Mouse (Mus musculus) forebrain, embryonic 10.5 days (tissue): ENCODE measurements around the gene Lefty1. TPM values are rescaled to one million over a fixed set of nuclear protein-coding genes. Genes with fewer than 3 reads are reported as not detected.
A peak's percentile ranks its signal among the peaks of the same experiment; 100 is the strongest.
"Not testable (repeated sequence)": the region's sequence is repeated elsewhere in the genome, so short reads cannot be mapped to it uniquely, and the experiment has no call there.

Experiments used
- DNase-seq: peaks from one replicate; pipeline ENCODE4 v3.0.0-alpha.2; 2017; ENCODE audit warnings: low spot score; ENCODE audit errors: extremely low spot score
- H3K27ac ChIP-seq: fragments of 300-500 bp; sonication (generic); 2 replicates; pipeline ENCODE4 v1.5.1; 2016; ENCODE audit warnings: mild to moderate bottlenecking
- H3K27me3 ChIP-seq: fragments of 300-500 bp; sonication (generic); 2 replicates; pipeline ENCODE4 v1.6.1; 2016; ENCODE audit warnings: mild to moderate bottlenecking; ENCODE audit not compliant: poor library complexity, severe bottlenecking
- H3K36me3 ChIP-seq: fragments of 300-500 bp; sonication (generic); replicated peaks from 2 replicates; pipeline ENCODE4 v1.6.1; 2016; ENCODE audit warnings: mild to moderate bottlenecking, moderate library complexity
- H3K4me1 ChIP-seq: fragments of 300-500 bp; sonication (generic); 2 replicates; pipeline ENCODE4 v1.6.1; 2016
- H3K4me3 ChIP-seq: fragments of 300-500 bp; sonication (generic); 2 replicates; pipeline ENCODE4 v1.5.1; 2016; ENCODE audit warnings: mild to moderate bottlenecking, moderate library complexity
- H3K9me3 ChIP-seq: fragments of 300-500 bp; sonication (generic); 2 replicates; pipeline ENCODE4 v1.6.1; 2016; ENCODE audit warnings: mild to moderate bottlenecking, moderate library complexity
- WGBS: fragments of 180-500 bp; shearing (Covaris S2); methylation state at CpG from one replicate; pipeline ENCODE4 v1.1.7; 2016; 5-methylcytosine and 5-hydroxymethylcytosine counted together
- polyA plus RNA-seq: library from polyadenylated mRNA; unstranded; fragments of >200 nt; fragmentation: Nextera tagmentation; extraction: Ambion mirVana; gene quantifications from 2 replicates; pipeline ENCODE4 v1.2.1, GENCODE M21; 2016

Gene Lefty1
- polyA plus RNA-seq, result 0.34 and 0.69 TPM in 2 replicates

- H3K9me3 ChIP-seq, result no peaks in the 10 kb centered on the region
- no peak within 1 kb of the TSS for H3K27ac ChIP-seq
- H3K4me1 ChIP-seq, result peaks cover 37% of the 10 kb centered on the region
- WGBS, result 13% methylated on average over 21 of the region's 21 CpGs
- H3K4me3 ChIP-seq, result no peak within 1 kb of the TSS
- DNase-seq, result no peak
- H3K27me3 ChIP-seq, result peaks cover 64% of the 10 kb centered on the region
- H3K36me3 ChIP-seq, result no peaks in the 10 kb centered on the region
Measured at GRCm38 (mm10) chr1:180934467-180935419, at the start of gene Lefty1. TSS of gene Lefty1 (plus strand) at chr1:180935022.

- 7% methylated on average over 13 of the region's 13 CpGs for WGBS
- Histone ChIP-seq H3K27ac (peak overlapping the region; percentile 36; the same call in 1 of the 2 replicates), H3K27me3 (peaks cover 64% of the 10 kb centered on the region), H3K4me1 (peaks cover 18% of the 10 kb centered on the region), H3K4me3 (peak overlapping the region; percentile 14; the same call in 1 of the 2 replicates), H3K36me3 (no peaks in the 10 kb centered on the region), H3K9me3 (no peaks in the 10 kb centered on the region)
- no peak for DNase-seq
Measured at GRCm38 (mm10) chr1:180888556-180889042, 46.2 kb upstream of the Lefty1 start.

GRCm38 (mm10) chr1:180889172-180889571, 45.6 kb upstream of the Lefty1 start:
- H3K4me3 ChIP-seq, result no peak overlapping the region
- WGBS, result 28% methylated on average over 7 of the region's 7 CpGs
- peaks cover 21% of the 10 kb centered on the region for H3K4me1 ChIP-seq
- H3K27ac ChIP-seq, result 0 out of 2 replicates have a peak overlapping the region, but pooled peaks have one; percentile 36
- H3K36me3 ChIP-seq, result no peaks in the 10 kb centered on the region
- no peaks in the 10 kb centered on the region for H3K9me3 ChIP-seq
- no peak for DNase-seq
- H3K27me3 ChIP-seq, result peaks cover 70% of the 10 kb centered on the region

- 45% methylated on average over 6 of the region's 6 CpGs for WGBS
Measured at GRCm38 (mm10) chr1:180889841-180890240, 45.0 kb upstream of the Lefty1 start.

GRCm38 (mm10) chr1:180892808-180893207, 42.0 kb upstream of the Lefty1 start, which contains the start of gene Lefty2:
TSS of gene Lefty2 (plus strand) at chr1:180893108.
- Histone ChIP-seq H3K36me3 (no peaks in the 10 kb centered on the region), H3K27me3 (peaks cover 68% of the 10 kb centered on the region), H3K27ac (no peak within 1 kb of the TSS), H3K4me1 (peaks cover 27% of the 10 kb centered on the region), H3K9me3 (no peaks in the 10 kb centered on the region), H3K4me3 (no peak within 1 kb of the TSS)
- 62% methylated on average over 10 of the region's 10 CpGs for WGBS
- DNase-seq, result no peak

More at GRCm38 (mm10) chr1:180889841-180890240, 45.0 kb upstream of the Lefty1 start:
- Histone ChIP-seq H3K4me3 (no peak overlapping the region), H3K36me3 (no peaks in the 10 kb centered on the region), H3K27me3 (peaks cover 76% of the 10 kb centered on the region), H3K4me1 (peaks cover 27% of the 10 kb centered on the region), H3K9me3 (no peaks in the 10 kb centered on the region), H3K27ac (no peak overlapping the region)
- DNase-seq, result no peak

DNA sequence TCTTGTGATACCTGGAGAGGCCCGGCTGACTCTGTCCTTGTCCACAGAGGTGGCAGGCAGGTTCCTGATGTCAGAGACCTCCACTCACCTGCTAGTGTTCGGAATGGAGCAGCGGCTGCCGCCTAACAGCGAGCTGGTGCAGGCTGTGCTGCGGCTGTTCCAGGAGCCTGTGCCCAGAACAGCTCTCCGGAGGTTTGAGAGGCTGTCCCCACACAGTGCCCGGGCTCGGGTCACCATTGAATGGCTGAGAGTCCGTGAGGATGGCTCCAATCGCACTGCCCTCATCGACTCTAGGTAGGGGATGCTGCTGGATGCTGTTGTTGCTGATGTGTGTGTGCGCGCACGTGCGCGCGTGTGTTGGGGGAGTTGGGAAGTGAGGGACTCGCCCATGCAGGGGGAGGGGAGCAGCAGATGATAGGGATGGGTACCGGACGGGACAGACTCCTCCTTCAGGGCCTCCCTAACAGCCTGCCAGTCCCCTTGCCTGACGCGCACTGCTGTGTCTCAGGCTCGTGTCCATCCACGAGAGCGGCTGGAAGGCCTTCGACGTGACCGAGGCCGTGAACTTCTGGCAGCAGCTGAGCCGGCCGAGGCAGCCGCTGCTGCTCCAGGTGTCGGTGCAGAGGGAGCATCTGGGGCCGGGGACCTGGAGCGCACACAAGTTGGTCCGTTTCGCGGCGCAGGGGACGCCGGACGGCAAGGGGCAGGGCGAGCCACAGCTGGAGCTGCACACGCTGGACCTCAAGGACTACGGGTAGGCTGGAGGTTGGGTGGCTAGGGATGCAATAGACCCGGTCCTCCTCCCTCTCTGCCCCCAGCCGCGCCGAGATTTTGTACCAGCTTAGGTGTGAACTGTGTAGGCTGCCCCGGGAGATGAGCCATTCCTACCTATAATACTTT, 40.5 kb upstream of the Lefty1 start:
- Histone ChIP-seq H3K4me1 (peaks cover 13% of the 10 kb centered on the region), H3K27me3 (peaks cover 52% of the 10 kb centered on the region), H3K4me3 (peak overlapping the region; percentile 36)
- not testable (repeated sequence) for H3K27ac ChIP-seq, DNase-seq, H3K36me3 ChIP-seq, H3K9me3 ChIP-seq
- WGBS, result 5% methylated on average over 51 of the region's 51 CpGs

DNA sequence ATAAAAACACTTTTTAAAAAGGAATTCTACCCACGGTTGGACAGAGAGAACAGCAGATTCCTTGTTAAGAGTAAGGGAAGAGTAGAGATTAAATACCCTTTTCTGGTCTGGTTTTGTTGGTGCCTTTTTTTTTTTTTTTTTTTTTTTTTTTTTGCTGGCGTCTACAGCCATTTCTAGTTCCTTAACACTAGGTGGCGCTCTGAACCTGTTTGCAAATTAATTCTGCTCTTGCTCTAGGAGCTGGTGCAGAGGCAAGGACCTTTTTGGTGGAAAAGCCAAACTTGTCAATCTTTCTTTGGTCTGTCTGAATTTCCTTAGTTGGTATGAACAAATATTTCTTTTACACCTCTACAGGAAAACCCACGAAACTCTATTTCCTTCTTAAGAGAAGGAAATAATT, 33.7 kb upstream of the Lefty1 start:
- DNase-seq, result no peak
- Histone ChIP-seq H3K4me3 (no peak overlapping the region), H3K36me3 (peaks cover 7% of the 10 kb centered on the region), H3K4me1 (peaks cover 22% of the 10 kb centered on the region), H3K27me3 (0 out of 2 replicates have a peak, but pooled peaks cover 3% of the 10 kb centered on the region), H3K27ac (no peak overlapping the region), H3K9me3 (no peaks in the 10 kb centered on the region)
- under 1% methylated on average over 4 of the region's 4 CpGs for WGBS

GRCm38 (mm10) chr1:180902915-180903314, 31.9 kb upstream of the Lefty1 start:
- H3K4me3 ChIP-seq, result no peak overlapping the region
- whole genome bisulfite sequencing, result 34% methylated on average over 5 of the region's 5 CpGs
- peaks cover 29% of the 10 kb centered on the region for H3K4me1 ChIP-seq
- H3K27ac ChIP-seq, result no peak overlapping the region
- peaks cover 25% of the 10 kb centered on the region for H3K36me3 ChIP-seq
- DNase-seq, result no peak
- H3K27me3 ChIP-seq, result 0 out of 2 replicates have a peak, but pooled peaks cover 3% of the 10 kb centered on the region
- H3K9me3 ChIP-seq, result no peaks in the 10 kb centered on the region

GRCm38 (mm10) chr1:180903666-180904038, 31.2 kb upstream of the Lefty1 start:
- Histone ChIP-seq H3K4me3 (peak overlapping the region; percentile 96), H3K27me3 (0 out of 2 replicates have a peak, but pooled peaks cover 3% of the 10 kb centered on the region), H3K4me1 (peaks cover 29% of the 10 kb centered on the region), H3K27ac (peak overlapping the region; percentile 97), H3K36me3 (peaks cover 32% of the 10 kb centered on the region), H3K9me3 (no peaks in the 10 kb centered on the region)
- 49% methylated on average over 10 of the region's 10 CpGs for WGBS
- DNase-seq, result peak; percentile 36

DNA sequence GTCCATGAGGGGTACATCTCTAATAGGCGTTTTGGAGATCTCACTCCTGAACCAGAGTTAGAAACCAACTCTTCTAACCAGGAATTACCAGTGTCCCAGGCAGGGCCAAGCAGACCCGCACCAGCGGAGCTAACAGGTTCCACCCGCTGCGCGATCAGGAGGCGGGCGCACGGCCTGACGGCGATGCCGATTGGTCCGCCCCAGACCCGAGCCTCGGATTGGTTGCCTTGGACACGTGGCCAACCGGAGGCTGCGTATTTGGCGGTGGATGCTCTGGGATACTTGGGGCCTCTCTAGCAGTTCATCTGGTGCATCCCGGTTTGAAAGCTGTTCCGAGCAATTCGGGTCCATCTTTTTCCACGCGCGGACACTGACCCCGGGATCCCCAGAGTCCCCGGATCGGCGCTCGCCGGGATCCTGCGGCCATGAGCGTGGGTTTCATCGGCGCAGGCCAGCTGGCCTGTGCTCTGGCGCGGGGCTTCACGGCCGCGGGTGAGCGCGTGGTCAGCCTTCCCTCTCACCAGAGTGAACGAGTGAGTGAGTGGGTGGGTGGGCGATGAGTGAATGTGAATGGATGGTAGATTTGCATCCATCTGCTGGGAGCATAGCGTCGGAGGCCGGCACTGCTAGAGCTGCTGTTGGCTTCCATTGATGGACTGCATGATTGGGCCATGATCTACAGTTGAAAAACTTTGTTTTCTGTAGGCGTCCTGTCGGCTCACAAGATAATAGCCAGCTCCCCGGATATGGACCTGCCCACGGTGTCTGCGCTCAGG, 30.6 kb upstream of the Lefty1 start, which contains the start of gene Pycr2:
Gene Pycr2 (plus strand): TSS at position 255 of the 776 bp plus-strand sequence.
- Histone ChIP-seq H3K4me3 (peak within 1 kb of the TSS; percentile 96), H3K4me1 (peaks cover 29% of the 10 kb centered on the region), H3K27ac (peak within 1 kb of the TSS; percentile 97), H3K27me3 (0 out of 2 replicates have a peak, but pooled peaks cover 3% of the 10 kb centered on the region), H3K36me3 (peaks cover 38% of the 10 kb centered on the region), H3K9me3 (no peaks in the 10 kb centered on the region)
- WGBS, result under 1% methylated on average over 52 of the region's 52 CpGs
- peak; percentile 95 for DNase-seq

DNA sequence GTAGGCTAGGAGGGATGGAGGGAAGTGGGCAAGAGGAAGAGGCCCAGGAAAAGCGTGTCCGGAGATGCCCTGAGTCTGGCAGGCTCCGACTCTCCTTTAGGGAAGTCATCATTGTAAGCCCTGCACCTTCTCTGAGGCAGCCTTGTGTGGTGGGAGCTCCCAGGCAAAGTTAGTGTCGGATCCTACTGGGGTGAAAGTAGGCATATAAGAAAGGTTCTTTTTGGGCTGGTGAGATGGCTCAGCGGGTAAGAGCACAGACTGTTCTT, 30.1 kb upstream of the Lefty1 start:
- no peak for DNase-seq
- Histone ChIP-seq H3K27ac (peak overlapping the region; percentile 97), H3K9me3 (no peaks in the 10 kb centered on the region), H3K27me3 (0 out of 2 replicates have a peak, but pooled peaks cover 3% of the 10 kb centered on the region), H3K36me3 (peaks cover 43% of the 10 kb centered on the region), H3K4me3 (peak overlapping the region; percentile 96), H3K4me1 (peaks cover 29% of the 10 kb centered on the region)
- 8% methylated on average over 5 of the region's 5 CpGs for WGBS
